Mouse (Mus musculus) layer of hippocampus, postnatal 36 days (tissue): ENCODE measurements at regions not wholly inside any gene's neighbourhood (a gene's known extent, or its start where the extent isn't known, plus 50 kb on each side); places are given as distances from the start of the nearest gene placed in this dataset.
A peak's percentile ranks its signal among the peaks of the same experiment; 100 is the strongest.
"Not testable (repeated sequence)": the region's sequence is repeated elsewhere in the genome, so short reads cannot be mapped to it uniquely, and the experiment has no call there.

Source experiments
- DNase-seq, 2 experiments: peaks; one replicate each; pipeline ENCODE4 v3.0.0; 2022

DNA sequence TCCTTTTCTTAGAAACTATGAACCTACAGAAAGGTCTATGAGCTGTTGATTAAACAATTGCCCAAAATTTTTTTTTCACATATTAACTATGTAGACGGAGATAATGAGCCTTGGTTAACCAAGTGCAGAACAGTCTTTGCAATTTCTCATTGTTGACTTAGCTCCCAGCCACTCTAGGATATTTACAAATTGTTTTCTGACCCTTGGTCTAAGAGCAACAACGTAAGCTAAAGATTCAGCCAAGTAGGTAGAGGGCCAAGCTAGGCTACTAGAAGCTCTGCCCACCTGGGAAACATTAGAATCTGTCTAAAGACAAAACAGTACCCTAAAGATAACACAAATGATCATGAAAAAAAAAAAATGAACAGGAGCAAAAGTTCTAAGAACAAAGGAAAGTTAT, 67.5 kb upstream of the Map9 start:
- no peak for DNase-seq

DNA sequence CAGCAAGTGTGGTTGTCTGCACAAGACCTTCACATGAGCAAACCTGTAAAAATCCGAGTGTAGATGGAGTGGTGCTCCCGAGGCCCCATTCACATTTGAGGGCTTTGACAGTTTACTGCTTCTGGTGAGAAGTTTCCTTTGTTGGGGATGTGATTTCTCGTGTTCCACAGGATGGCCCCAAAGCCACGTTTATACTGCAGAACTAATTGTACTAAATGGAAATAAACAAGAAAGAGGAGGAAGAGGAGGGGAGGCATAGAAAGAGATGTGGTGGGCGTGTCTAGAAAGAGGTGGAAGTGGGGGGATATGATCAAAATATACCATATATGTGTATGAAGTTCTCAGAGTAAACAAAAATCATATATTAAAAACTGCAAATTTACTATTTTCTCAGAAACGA, 68.8 kb upstream of the Map9 start:
- no peak for DNase-seq

DNA sequence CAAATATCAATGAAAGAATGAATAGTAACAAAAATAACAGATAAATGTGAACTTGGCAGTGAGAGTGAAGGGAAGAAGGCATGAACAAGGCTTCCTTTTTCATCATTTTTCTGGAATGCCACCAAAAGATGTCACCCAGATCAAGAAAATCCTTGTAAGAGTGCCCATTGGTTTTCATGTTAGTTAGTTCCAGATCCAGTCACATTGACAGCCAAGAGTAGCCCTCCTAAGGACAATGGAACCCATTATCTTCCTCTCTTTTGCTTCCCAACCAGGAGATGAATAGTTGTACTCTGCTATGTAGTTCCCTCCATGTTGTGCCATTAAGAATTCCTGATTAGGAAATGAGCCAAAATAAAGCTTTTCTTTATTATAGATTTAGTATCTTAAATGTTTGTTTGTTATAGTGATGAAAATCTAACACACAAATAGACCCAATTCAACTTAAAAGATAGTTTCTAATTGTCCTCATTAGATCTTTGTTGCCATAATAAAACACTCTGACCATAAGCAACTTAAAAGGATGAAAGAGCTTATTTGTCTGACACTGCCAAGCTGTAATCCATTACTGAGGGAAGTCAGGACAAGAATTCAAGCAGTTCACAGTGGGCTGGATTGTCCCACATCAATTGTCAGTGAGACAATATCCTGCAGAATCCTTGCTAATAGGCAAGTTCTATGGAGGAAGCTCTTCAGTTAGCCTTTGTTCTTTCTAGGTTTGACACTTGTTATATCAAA, 80.7 kb upstream of the Map9 start:
- DNase-seq = no peak

DNA sequence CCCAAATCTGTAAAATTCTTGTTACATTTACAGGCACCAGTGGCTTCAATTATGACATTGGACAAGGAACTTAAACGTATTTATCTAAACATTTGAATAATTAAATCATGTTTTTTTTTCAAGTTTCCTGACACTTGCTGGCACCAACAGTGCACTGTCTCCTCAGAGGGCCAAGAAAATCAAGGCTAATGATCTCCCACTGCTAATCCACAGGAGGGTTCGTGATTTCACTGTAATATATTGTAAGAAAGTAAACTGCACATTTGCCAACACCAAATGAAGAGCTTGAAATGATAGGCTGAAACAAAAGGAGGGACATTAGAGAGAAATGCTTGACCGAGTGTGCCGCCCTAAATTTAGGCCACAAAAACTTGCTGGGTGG, 82.0 kb upstream of the Map9 start:
- DNase-seq = no peak

DNA sequence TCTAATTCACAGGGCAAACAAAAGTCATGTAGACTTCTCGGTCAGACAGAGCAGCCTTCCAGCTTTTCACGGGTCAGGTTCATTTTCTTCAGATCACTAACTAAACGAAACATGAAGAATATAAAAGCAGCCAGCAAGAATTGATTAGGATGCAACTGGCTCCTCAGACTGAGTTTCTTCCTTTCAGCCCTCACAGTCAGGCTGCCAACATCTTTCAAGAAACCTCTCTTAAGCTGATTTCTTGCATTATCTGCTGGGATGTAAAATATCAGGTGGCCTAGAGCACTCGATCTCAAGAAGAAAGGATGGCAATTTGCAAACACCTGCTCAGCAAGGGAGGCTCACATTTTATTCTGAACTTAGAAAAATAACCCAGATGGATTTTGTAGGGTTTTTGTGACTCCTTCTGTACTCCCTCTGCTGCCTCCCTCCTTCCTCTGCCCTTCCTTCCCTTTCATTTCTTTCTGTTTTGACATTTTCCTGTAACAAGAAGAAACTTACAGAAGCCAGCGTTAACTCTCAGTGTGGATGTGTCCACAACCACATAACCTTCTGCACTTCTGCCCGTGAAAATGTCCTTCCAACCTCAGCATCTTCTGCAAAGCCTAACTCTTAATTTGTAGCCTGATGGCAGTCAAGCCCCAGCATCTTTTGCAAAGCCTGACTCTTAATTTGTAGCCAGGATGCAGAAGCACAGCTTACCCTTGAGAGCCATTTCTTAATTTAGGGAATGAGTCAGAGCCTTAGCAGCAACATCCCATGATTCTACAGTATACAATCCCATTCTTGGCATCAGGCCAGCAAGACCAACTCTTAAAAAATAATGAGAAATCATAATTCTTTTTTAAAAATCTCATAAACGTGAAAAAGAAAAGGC, 82.7 kb upstream of the Map9 start:
- DNase-seq = no peak

DNA sequence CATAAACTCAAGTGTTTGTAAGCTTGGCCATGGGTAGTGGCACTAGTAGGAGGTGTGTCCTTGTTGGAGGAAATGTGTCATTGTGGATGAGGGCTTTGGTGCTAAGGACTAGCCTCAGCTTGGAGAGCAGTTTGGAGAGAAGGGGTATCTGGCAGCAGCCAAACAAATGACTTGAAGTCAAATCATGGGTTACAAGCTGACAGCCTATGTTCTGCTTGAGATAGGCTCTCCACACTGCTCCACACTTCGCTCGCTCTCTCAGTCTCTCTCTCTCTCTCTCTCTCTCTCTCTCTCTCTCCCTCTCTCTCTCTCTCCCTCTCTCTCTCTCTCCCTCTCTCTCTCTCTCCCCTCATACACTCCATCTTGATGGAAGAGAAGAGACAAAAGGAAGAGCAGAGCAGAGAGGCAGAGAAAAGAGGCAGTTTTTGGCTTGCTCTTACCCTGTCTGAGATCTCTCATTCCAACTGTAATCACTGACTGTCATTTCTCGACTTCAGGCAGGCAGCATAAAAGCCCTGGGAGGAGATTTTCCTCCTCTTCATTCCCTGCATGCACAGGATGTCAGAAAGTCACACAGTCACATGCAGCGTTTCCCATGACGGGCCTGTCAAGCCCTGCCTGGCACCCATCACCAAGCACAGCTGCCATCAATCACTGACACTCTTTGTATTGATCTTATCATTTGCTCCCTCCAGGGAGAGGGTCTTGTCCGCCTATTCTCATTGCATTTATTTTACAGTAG, 83.5 kb upstream of the Map9 start:
- DNase-seq = no peak

DNA sequence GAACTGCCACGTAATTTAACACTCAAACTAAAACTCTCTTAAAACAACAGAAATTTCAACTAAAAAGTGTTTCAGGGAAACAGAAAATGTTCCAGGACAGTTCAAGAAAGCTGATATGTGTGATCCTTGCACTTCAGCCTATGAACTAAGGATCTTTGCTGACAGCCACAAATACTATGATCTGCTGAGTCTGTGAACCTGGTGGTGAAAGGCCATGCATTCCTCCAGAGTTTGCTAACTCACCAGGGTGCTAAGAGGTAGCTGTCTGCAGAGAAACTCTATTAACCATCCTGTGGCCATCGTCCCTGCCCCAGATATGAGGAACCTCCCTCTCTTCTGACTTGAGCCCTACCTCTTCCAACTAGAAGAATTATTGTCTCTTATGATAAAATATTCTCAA, 84.3 kb upstream of the Map9 start:
- DNase-seq = not testable (repeated sequence)

DNA sequence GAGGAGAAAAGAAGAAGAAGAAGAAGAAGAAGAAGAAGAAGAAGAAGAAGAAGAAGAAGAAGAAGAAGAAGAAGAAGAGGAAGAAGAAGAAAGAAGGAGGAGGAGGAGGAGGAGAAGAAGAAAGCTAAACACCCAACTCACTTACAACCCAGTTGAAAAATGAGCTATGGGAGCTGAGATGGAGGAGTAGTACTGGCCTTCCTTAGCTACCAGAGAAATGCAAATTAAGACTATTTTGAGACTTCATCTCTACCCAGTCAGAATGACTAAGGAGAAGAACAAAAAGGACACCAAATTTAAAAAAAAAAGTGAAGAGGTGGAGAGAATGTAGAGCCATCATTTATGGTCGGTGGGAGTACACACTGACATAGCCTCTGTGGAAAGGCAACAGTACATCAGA, 85.9 kb upstream of the Map9 start:
- no peak for DNase-seq

DNA sequence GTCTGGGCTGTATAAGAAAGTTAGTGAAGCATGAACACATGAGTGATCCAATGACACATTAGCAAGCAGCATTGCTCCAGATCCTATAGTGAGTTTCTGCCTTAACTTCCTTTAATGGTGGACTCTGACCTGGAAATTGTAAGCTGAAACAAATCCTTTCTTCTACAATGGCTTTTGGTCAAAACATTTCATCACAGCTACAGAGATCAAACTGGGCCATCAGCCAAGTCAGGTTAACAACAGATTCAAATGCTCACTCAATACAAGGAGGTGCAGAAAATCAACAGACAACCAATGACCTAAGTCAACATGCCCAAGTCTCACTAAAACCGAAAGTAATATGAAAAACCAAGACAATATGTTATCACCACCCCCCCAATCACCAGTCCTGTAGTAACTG, 91.9 kb upstream of the Map9 start:
- no peak for DNase-seq

DNA sequence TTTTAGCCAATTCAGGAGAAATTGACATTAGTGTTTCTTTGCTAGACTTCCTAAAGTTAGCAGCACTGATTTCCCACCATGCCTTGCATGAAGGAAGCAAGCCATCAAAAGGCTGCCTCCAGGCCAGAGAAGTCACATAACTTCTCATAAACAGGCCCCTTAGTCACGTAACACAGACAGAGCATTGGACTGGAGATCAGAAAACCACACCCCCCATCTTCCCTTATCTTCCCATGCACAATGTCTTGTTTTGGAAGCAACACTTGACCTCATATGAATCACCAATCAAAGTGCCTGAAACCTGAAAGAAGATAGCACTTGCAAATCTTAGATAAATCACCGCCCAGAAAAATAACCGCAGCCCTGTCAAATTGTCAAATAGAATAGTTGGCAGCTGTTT, 95.9 kb upstream of the Map9 start:
- DNase-seq = no peak

DNA sequence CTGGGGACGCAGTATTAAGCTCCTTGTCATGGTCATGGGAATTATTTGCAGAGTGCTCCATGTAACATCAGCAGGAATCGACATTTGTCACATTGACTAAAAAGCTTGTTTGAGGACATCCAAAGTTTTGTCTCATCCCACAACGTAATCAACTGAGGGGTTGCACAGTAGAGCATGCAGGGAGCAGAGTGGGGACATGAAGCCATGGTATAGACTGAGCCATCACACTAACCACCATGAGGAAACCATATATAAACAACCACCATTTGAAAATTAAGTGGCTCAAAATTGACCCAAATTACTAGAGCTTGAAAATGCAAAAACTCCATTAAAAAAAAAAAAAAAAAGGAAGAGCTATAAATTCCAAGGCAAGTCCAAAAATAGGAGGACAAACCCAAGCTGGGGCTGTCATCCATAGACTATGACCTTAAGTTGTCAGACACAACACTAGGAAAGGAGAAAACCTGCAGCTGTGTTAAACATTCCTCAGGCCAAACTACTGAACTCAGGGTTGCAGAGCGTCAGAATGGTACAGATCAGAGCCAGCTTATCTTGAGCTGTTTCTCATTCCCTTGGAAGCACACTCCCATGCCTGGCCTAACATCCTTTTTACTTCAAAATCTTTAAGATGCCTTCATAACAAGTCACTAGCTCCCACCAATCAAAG, 97.7 kb upstream of the Map9 start:
- DNase-seq = no peak

DNA sequence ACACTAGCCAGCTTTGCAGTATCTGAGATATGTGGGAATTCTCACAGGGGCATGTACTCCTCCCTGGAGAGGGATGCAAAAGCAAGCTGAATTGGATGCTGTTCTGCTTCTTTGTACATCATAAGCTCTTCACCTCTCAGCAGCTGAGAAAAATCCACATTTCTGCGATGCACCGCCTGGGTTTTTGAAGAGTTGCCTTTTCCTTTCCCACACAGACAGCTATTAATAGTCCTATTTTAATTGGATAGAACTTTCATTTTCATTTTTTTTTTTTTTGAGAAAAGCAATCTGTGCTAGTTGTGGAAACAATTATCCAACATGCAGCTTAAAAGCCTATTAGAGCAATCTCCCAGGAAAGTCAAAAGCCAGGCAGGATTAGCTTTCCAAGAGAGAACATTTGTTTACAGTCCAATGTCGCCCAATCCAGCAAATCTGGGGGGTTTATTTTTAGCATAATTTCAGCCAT, 105.2 kb upstream of the Gucy1a1 start:
- DNase-seq = peak; percentile 21 to 57

DNA sequence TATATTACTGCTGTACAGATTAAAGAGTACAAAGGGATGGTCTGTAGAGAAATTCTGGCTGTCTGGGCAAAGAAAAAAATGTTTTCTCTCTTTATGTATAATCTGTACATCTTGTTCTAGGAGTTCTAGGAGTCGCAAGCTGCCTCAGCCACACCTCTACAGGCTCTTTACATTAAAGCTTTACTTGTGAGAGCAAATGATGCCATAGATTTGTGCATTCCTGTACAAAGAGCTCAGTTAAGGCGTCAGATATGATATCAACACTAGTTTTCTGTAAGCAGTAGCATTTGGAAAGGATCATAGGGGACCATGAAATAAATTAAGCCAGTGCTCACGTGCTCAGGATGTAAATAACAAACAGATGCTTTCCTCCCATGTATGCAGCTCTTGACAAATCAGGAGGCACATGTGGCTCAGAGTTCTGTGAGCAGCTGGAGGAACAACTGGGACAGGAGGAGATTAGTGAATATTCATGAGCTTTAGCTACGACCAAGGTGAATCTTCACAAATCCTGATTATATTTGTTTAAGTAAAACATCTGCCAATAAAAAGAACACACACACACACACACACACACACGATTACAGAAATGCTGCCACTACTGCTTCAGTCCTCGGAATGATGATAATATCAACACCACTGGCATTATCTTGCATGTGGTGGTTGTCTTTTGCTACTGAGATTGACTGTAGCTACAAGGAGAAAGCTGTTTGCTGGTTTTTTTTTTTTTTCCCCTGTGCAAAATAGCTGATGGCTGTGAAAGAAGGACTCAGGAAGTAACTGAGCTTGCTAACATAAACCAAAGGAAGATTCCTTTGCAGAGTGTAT, 104.6 kb upstream of the Gucy1a1 start:
- DNase-seq = no peak

DNA sequence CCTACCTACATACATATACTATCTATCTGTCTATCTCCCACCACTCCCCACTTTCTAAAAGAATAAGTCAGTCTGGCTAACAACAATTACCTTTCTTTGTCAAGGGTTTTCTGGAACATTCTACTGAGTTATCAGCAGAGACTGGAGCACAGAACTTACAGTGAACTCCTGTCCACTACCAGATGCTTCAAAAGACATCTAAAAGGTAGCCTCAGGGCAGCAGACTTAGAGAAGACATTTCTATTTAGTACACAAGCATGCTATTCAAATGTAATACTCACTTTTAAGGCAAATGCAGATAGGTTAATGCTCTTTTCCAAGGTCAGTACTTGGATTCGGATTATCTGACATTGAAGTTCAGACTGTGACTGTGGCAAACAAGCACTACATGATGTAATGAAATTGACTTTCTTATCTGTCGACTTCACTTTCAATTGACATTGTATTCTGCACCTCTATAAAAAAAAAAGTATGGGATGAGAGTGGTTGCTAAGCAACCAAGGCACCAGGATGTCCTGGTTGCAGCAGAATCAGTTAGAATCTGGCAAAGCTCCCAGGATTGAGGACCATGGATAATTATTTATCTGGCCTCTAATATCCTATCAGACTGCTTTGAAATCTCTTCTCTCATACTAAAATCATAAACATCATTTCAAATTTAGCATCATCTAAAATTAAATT, 90.9 kb upstream of the Gucy1a1 start:
- DNase-seq = no peak

DNA sequence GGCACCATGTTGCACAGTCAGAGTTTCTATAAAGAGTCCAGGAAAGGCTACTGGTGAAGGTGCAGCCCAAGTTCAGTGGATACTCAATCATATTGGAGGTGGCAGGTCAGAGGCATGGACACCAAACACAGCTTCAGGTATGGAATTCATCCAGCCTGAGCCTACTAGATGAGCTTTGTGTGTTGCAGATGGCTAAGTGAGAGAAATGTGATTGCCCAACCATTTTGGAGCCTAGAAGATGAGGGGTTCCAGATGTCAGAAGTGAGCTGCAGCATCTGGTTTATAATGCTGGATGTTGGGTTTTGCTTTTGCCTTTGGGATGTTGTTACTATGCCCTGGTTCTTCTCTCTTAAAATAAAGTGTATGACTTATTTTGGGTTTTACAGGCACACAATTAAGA, 88.7 kb upstream of the Gucy1a1 start:
- no peak for DNase-seq

DNA sequence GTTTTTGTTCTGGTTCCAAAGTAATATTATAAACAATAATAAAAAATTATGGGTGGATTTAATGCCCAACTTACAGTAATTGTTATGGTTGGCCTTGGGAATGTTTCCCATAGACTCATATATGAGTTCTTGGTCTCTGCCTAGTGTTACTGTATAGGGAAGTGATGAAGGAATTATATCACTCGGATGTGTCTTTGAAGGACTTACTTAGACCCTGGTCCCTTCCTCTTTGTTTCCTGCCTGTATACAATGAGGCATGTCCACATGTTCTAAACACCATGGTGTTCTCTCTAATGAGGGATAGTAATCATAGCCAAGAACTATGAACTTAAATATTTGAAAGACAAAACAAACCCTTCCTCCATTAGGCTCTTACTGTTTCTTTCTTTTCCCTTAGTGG, 77.8 kb upstream of the Gucy1a1 start:
- DNase-seq = no peak

DNA sequence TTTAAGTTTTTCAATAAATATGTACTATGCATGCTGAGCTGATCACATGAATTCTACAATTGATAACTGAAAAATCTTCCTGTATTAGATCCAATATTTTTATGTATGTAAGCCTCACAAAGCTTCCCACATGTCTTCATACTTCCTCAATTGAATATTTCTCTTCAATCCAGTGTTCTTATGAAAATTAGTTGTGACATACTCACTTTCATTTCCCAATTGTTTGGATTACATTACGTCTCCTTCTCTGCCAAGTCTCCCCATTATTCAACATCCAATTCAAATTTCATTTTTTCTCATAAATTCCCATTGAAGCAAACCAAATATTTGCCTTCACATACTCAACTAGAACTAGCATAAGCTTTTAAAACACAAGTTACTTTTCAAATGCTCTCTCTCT, 76.3 kb upstream of the Gucy1a1 start:
- no peak for DNase-seq

DNA sequence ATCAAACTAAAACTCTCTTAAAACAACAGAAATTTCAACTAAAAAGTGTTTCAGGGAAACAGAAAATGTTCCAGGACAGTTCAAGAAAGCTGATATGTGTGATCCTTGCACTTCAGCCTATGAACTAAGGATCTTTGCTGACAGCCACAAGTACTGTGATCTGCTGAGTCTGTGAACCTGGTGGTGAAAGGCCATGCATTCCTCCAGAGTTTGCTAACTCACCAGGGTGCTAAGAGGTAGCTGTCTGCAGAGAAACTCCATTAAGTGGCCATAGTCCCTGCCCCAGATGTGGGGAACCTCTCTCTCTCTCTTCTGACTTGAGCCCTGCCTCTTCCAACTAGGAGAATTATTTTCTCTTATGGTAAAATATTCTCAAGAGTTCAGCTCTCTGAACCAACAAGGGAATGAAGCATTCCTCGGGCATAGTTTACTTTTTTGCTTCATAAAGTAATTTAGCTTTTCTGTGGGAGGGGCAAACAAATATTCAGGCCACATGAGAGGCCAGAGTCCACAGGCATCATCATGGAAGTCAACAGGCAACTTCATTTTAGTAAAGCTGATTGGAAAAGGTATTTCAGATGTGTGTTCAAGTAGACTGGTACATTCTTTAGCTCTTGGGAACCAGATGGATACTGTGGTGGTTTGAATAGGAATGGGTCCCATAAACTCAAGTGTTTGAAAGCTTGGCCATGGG, 73.8 kb upstream of the Gucy1a1 start:
- DNase-seq = not testable (repeated sequence)

DNA sequence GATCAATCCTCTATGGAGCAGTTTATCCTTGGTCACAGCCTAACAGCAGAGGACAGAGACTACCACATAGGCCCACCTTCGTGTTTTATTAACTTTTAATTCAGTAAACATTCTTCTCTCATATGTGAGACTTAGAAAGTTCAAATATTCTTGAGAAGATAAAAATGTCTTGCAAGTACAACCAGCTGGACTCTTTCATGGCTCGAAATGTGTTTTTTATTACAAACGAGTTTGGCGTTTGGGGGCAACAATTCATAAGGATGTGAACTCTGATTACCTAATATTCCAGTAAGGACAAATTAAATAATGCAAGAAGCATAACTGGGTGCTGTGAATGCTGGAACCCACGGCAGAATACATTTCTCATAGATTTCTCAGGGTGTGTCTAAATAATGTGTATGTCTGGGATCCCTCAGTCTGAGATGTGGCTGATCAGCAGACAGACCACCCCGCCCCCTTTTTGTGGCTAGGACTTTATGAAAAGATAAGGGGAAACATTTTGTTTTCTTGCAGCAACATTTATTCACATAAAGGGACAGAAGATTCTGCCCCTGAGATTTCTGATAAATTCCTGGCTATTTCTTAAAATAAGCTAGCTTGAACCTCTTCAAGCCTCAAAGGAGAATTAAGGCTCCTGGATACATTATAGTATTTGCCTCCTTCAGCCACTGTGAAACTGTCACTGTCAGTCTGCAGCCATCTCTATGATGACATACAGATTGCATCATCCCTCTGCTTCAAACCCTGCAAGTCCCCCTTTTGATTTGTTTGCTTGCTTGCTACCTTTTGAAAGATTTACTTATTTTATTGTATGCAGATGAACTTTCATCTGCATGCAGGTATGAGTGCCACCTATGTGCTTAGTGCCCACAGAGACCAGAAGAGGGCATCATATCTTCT, 69.2 kb upstream of the Gucy1a1 start:
- DNase-seq = no peak
